Mouse (Mus musculus) limb, embryonic 14.5 days (tissue): Measurements from ENCODE around the gene Naa16. TPM values are rescaled to one million over a fixed set of nuclear protein-coding genes. Genes with fewer than 3 reads are reported as not detected.

Experiments used
- ATAC-seq: fragments of 200-750 bp; cut with Nextera tagmentation; 2 replicates; pipeline ENCODE4 v1.8.0; 2017; ENCODE audit warnings: low read depth, moderate number of reproducible peaks, moderate TSS enrichment; ENCODE audit not compliant: low FRiP score
- DNase-seq: peaks from one replicate; pipeline ENCODE4 v3.0.0-alpha.2; 2015; ENCODE audit warnings: low spot score
- H3K27ac ChIP-seq: fragments of 300-500 bp; sonication (generic); replicated peaks from 2 replicates; pipeline ENCODE4 v1.5.1; 2014; ENCODE audit warnings: low read depth, mild to moderate bottlenecking, low read length, moderate library complexity, mixed read lengths
- H3K27me3 ChIP-seq: fragments of 300-500 bp; sonication (generic); 2 replicates; pipeline ENCODE4 v1.6.1; 2014; ENCODE audit warnings: low read length, mixed read lengths; ENCODE audit not compliant: control insufficient read depth, insufficient read depth
- H3K36me3 ChIP-seq: fragments of 300-500 bp; sonication (generic); 2 replicates; pipeline ENCODE4 v1.6.1; 2014; ENCODE audit warnings: mild to moderate bottlenecking, low read length, moderate library complexity, mixed read lengths; ENCODE audit not compliant: control insufficient read depth, insufficient read depth
- H3K4me1 ChIP-seq: fragments of 300-500 bp; sonication (generic); 2 replicates; pipeline ENCODE4 v1.6.1; 2014; ENCODE audit warnings: antibody characterized with exemption, low read length, mixed read lengths; ENCODE audit not compliant: control insufficient read depth, insufficient read depth
- H3K4me2 ChIP-seq: fragments of 300-500 bp; sonication (generic); replicated peaks from 2 replicates; pipeline ENCODE4 v1.6.1; 2014; ENCODE audit warnings: low read depth, mild to moderate bottlenecking, low read length, moderate library complexity; ENCODE audit not compliant: severe bottlenecking
- H3K4me3 ChIP-seq: fragments of 300-500 bp; sonication (generic); replicated peaks from 2 replicates; pipeline ENCODE4 v1.5.1; 2014; ENCODE audit warnings: low read length
- H3K9ac ChIP-seq: fragments of 300-500 bp; sonication (generic); 2 replicates; pipeline ENCODE4 v1.6.1; 2014; ENCODE audit warnings: mild to moderate bottlenecking, low read depth, low read length, moderate library complexity; ENCODE audit not compliant: severe bottlenecking
- H3K9me3 ChIP-seq: fragments of 300-500 bp; sonication (generic); 2 replicates; pipeline ENCODE4 v1.6.1; 2016; ENCODE audit warnings: low read length; ENCODE audit not compliant: control insufficient read depth
- POLR2A ChIP-seq: fragments of 200-500 bp; IDR thresholded peaks from 2 replicates; pipeline ENCODE4 v1.8.0; 2012; ENCODE audit warnings: inconsistent platforms, mild to moderate bottlenecking, moderate library complexity, borderline replicate concordance; ENCODE audit not compliant: insufficient read depth, insufficient read length; ENCODE audit errors: extremely low read depth
- WGBS: fragments of 180-500 bp; shearing (Covaris S2); extraction: QIAGEN DNeasy Blood & Tissue Kit; methylation state at CpG from one replicate; pipeline ENCODE4 v1.1.7; 2014; 5-methylcytosine and 5-hydroxymethylcytosine counted together
- polyA plus RNA-seq, 2 experiments: library from polyadenylated mRNA; depleted of rRNA in 1 of 2; stranded (reverse) in 1 of 2; unstranded in 1 of 2; fragments of >200 nt; fragmentation: Nextera tagmentation in 1 of 2; extraction: Ambion mirVana in 1 of 2; gene quantifications; 2 replicates each; pipeline versions ENCODE4 v1.2.1 to v1.2.3; 2012 to 2014

Naa16 gene
- polyA plus RNA-seq, 2 experiments = 23.4 to 34.5 TPM

GRCm38 (mm10) chr14:79394564-79394963, 4.0 kb upstream of the Naa16 start:
- no peaks in the 10 kb centered on the region for H3K27me3 ChIP-seq
- ATAC-seq = no peak
- no peaks in the 10 kb centered on the region for H3K4me1 ChIP-seq
- no peaks in the 10 kb centered on the region for H3K36me3 ChIP-seq
- H3K4me2 ChIP-seq = no peak overlapping the region
- H3K9me3 ChIP-seq = no peaks in the 10 kb centered on the region
- no peak overlapping the region for H3K4me3 ChIP-seq
- DNase-seq = peak; percentile 40
- no peak overlapping the region for H3K27ac ChIP-seq
- TF ChIP-seq POLR2A = no peak
- H3K9ac ChIP-seq = no peak overlapping the region

DNA sequence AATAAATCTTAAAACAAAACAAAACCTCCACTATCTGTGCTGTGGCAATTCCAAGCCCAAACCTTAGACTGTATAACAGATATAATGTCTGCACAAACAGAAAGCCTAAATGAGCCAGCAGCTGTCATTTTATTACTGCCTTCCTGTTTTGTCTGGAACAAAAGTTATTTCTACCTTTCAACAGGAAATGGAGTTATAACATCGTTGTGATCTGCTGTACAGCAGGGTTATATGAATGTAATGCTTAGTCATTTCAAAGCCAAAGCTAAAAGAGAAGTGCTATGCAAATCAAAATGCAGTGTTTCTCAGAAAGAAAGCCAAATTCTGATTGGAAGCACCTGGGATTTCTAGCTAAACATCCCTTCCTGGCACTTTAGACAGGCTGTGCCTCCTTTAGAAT, 2.7 kb upstream of the Naa16 start:
- Histone ChIP-seq H3K4me1 (no peaks in the 10 kb centered on the region; the same call in 1 of the 2 replicates), H3K9ac (no peak overlapping the region), H3K36me3 (no peaks in the 10 kb centered on the region), H3K27me3 (no peaks in the 10 kb centered on the region), H3K4me3 (no peak overlapping the region), H3K4me2 (no peak overlapping the region), H3K9me3 (no peaks in the 10 kb centered on the region), H3K27ac (no peak overlapping the region)
- WGBS = 38% methylated on average over 1 of the region's 1 CpGs
- no peak for TF ChIP-seq POLR2A
- ATAC-seq (no peak), DNase-seq (peak; percentile 20)

- peak overlapping the region; percentile 79 for H3K4me3 ChIP-seq
- 1% methylated on average over 16 of the region's 16 CpGs for WGBS
- H3K4me1 ChIP-seq = no peaks in the 10 kb centered on the region; the same call in 1 of the 2 replicates
- H3K9ac ChIP-seq = peak overlapping the region; percentile 80
- TF ChIP-seq POLR2A = no peak
- peak overlapping the region; percentile 80 for H3K4me2 ChIP-seq
- no peak for ATAC-seq
- peaks cover 13% of the 10 kb centered on the region for H3K36me3 ChIP-seq
- H3K27ac ChIP-seq = peak overlapping the region; percentile 91
- DNase-seq = peak; percentile 25
- H3K9me3 ChIP-seq = no peaks in the 10 kb centered on the region
- no peaks in the 10 kb centered on the region for H3K27me3 ChIP-seq
Observed at GRCm38 (mm10) chr14:79389438-79390264, 927 bp downstream of the Naa16 start.

GRCm38 (mm10) chr14:79388304-79388703, 2.3 kb downstream of the Naa16 start:
- 95% methylated on average over 3 of the region's 3 CpGs for WGBS
- no peak overlapping the region for H3K9ac ChIP-seq
- H3K4me1 ChIP-seq = no peaks in the 10 kb centered on the region; the same call in 1 of the 2 replicates
- no peak for TF ChIP-seq POLR2A
- DNase-seq (no peak), ATAC-seq (no peak)
- no peak overlapping the region for H3K27ac ChIP-seq
- H3K4me2 ChIP-seq = 0 out of 2 replicates have a peak overlapping the region, but pooled peaks have one; percentile 80
- no peaks in the 10 kb centered on the region for H3K9me3 ChIP-seq
- H3K4me3 ChIP-seq = no peak overlapping the region
- H3K27me3 ChIP-seq = no peaks in the 10 kb centered on the region
- peaks cover 13% of the 10 kb centered on the region for H3K36me3 ChIP-seq

DNA sequence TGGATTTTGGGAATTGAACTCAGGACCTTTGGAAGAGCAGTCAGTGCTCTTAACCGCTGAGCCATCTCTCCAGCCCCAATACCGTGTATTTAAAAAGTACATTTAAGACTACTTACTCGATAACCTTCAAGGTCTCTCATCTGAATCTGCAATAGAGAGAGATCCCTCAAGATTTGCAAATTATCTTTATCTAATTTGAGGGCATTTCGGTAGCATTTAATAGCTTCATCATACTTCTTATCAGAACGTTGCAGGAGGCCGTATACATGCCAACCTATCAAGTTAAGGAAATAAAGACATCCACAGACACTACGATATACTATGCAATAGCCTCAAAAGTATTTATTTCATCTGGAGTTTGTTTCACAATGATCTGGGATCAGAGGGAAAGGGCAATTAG, 7.5 kb downstream of the Naa16 start:
- Histone ChIP-seq H3K9me3 (no peaks in the 10 kb centered on the region), H3K27me3 (no peaks in the 10 kb centered on the region), H3K4me3 (no peak overlapping the region), H3K4me1 (no peaks in the 10 kb centered on the region), H3K4me2 (no peak overlapping the region), H3K9ac (no peak overlapping the region), H3K27ac (no peak overlapping the region), H3K36me3 (peaks cover 32% of the 10 kb centered on the region)
- DNase-seq = no peak
- TF ChIP-seq POLR2A = no peak
- no peak for ATAC-seq
- WGBS = 95% methylated on average over 7 of the region's 7 CpGs

DNA sequence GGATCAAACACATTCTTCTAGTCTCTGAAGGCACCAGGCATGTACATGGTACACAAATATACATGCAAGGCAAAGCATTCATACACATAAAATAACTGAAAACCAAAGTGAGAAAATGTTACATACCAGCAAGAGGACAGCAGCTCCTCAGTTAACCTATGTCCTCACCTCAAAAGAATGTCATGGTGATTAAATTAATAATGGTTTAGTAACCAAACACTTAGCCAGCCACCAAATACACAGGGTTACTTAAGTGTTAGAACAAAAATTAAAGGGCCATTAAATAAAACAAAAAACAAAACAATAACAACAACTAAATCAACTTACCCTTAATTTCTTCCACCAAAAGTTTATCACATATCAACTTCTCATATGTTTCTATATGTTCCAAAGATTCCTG, 13.5 kb downstream of the Naa16 start:
- ATAC-seq = no peak
- no peak overlapping the region for H3K4me3 ChIP-seq
- no peak for DNase-seq
- no peak overlapping the region for H3K4me2 ChIP-seq
- no peak overlapping the region for H3K9ac ChIP-seq
- H3K4me1 ChIP-seq = no peaks in the 10 kb centered on the region
- H3K9me3 ChIP-seq = no peaks in the 10 kb centered on the region
- no peak for TF ChIP-seq POLR2A
- H3K36me3 ChIP-seq = peaks cover 32% of the 10 kb centered on the region
- H3K27me3 ChIP-seq = no peaks in the 10 kb centered on the region
- no peak overlapping the region for H3K27ac ChIP-seq
